ENCODE assay signal across 8 mouse cellular contexts in genomic region chr10:116580591-116581358, GRCm38 (mm10). TPM values are rescaled to one million over a fixed set of nuclear protein-coding genes. Genes with fewer than 3 reads are reported as not detected.
A peak's percentile ranks its signal among the peaks of the same experiment; 100 is the strongest.
DNase-seq lines count a peak whose midpoint lies in the region; ATAC-seq and TF ChIP-seq lines count a peak whose summit lies in the region.

No protein-coding gene starts in this region.

- under 1% methylated on average over 43 of the region's 71 CpGs for WGBS in liver, adult 2 months
- WGBS in midbrain, postnatal 0 days, result under 1% methylated on average over 32 of the region's 71 CpGs

- no peak for TF ChIP-seq POLR2A in liver, adult 2 months (IDR thresholded peaks at IDR 0.05; ENCODE audit: extremely low read depth, insufficient read depth, low read length)

- peak; percentile 6 to 39 for DNase-seq in urinary bladder, adult 18-20 months (ENCODE audit: low spot score in 2 of 2)
- no peak for DNase-seq in urinary bladder, postnatal 10 days (ENCODE audit: low spot score)
- DNase-seq in embryo, embryonic 10 days (ENCODE audit: low spot score), result peak; percentile 73
- peak; percentile 6 to 31 for DNase-seq in gastrocnemius, postnatal 36 days
- DNase-seq in kidney, adult 11 months, result peak; percentile 17
- peak; percentile 29 for DNase-seq in liver, adult 2 months (ENCODE audit: extremely low read depth, low read depth, low spot score)
- DNase-seq in midbrain, postnatal 0 days (ENCODE audit: low spot score), result peak; percentile 44
- DNase-seq in spleen, postnatal 4 days (ENCODE audit: low spot score in 2 of 2), result peak; percentile 59 to 83

- no peaks in the 10 kb centered on the region for H3K9me3 ChIP-seq in midbrain, postnatal 0 days (ENCODE audit: low read length)

- no peak for TF ChIP-seq CTCF in liver, adult 2 months (IDR thresholded peaks at IDR 0.05; ENCODE audit: low read depth, low read length)
- TF ChIP-seq CTCF in midbrain, postnatal 0 days (IDR thresholded peaks at IDR 0.05), result no peak

- peak overlapping the region; percentile 47 for H3K27ac ChIP-seq in liver, adult 2 months (replicated peaks; ENCODE audit: insufficient read depth, low read depth, low read length)
- peak overlapping the region; percentile 98 for H3K27ac ChIP-seq in midbrain, postnatal 0 days (ENCODE audit: low read depth, low read length)

- intact Hi-C loops in gastrocnemius, postnatal 36 days (cut with DNase I), result no loop called here

- H3K36me3 ChIP-seq in liver, adult 2 months (ENCODE audit: control insufficient read depth, insufficient read depth, low read length), result peaks cover 2% of the 10 kb centered on the region; the same call in 1 of the 2 replicates
- peaks cover 13% of the 10 kb centered on the region; the same call in 1 of the 2 replicates for H3K36me3 ChIP-seq in midbrain, postnatal 0 days (ENCODE audit: insufficient read depth, low read length)

- H3K79me2 ChIP-seq in liver, adult 2 months (ENCODE audit: control insufficient read depth, insufficient read depth, low read length), result peaks cover 13% of the 10 kb centered on the region; the same call in 1 of the 2 replicates

- H3K27me3 ChIP-seq in liver, adult 2 months (ENCODE audit: control insufficient read depth, insufficient read depth, low read length), result no peaks in the 10 kb centered on the region
- H3K27me3 ChIP-seq in midbrain, postnatal 0 days (ENCODE audit: insufficient read depth, low read length), result no peaks in the 10 kb centered on the region

- H3K9ac ChIP-seq in liver, adult 2 months (ENCODE audit: low read depth, low read length), result peak overlapping the region; percentile 94
- peak overlapping the region; percentile 97 for H3K9ac ChIP-seq in midbrain, postnatal 0 days (replicated peaks; ENCODE audit: low read length, poor library complexity, severe bottlenecking)

- peaks cover 5% of the 10 kb centered on the region; the same call in 1 of the 2 replicates for H3K4me1 ChIP-seq in liver, adult 2 months (ENCODE audit: control insufficient read depth, insufficient read depth, low read length)
- peaks cover 3% of the 10 kb centered on the region; the same call in 1 of the 2 replicates for H3K4me1 ChIP-seq in midbrain, postnatal 0 days (ENCODE audit: insufficient read depth, low read length)

- H3K4me2 ChIP-seq in midbrain, postnatal 0 days (ENCODE audit: low read depth, low read length, poor library complexity, severe bottlenecking), result peak overlapping the region; percentile 83

- ATAC-seq in midbrain, postnatal 0 days (ENCODE audit: low FRiP score), result peak; percentile 86

- peak overlapping the region; percentile 99 for H3K4me3 ChIP-seq in liver, adult 2 months (ENCODE audit: insufficient read depth, low read depth, low read length)
- H3K4me3 ChIP-seq in midbrain, postnatal 0 days (ENCODE audit: low read depth, low read length), result peak overlapping the region; percentile 97

RNA-seq across cellular contexts. Expression of gene Cnot2, which starts 0.5 kb away (rescaled TPM):
- 10 to 100 TPM; 27.6 to 30.5 TPM for total RNA-seq in gastrocnemius, postnatal 36 days (2021)
- 35.8 and 39.0 TPM in 2 replicates for total RNA-seq in liver, adult 2 months (2014; rRNA removed)
- 11.6 and 14.0 TPM in 2 replicates for polyA plus RNA-seq in liver, adult 2 months (2012; rRNA removed)
- 80.2 and 83.1 TPM in 2 replicates for total RNA-seq in midbrain, postnatal 0 days (2014; rRNA removed)
- polyA plus RNA-seq in midbrain, postnatal 0 days (2015; fragmentation: Nextera tagmentation; extraction: Ambion mirVana), result 62.4 and 65.5 TPM in 2 replicates
